24 mouse cellular contexts compared by ENCODE assay signal in the genomic region with DNA sequence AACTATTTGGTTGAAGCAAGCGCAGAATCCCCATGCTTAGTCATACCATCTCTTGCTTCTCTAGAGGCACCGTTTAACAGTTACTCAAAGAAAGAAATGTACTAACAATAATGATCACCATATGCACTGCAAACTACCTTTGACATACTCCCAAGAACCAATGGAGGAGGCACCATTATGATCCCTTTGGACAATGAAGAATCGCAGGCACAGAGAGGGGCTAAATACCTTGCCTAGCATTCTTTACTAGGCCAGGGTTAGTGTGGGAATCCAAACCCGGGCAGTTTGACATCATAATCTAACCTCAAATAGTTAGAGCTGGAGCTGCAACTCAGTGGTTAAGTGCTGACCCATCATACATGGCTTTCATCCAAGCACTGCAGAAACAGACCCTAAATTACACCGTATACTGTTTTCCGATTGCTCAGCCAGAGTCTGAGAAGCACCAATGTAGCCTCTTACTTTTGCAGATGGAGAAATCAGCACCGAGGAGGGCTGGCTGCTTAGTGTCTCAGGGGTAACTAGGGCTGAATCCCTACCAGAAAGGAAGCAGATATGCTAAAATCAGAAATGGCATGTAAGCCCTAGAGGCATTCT. TPM values are rescaled to one million over a fixed set of nuclear protein-coding genes. Genes with fewer than 3 reads are reported as not detected.
DNase-seq lines count a peak whose midpoint lies in the region; ATAC-seq and TF ChIP-seq lines count a peak whose summit lies in the region.
"Had no signal": no experiment of that assay in that cellular context is flagged by ENCODE, and none has a peak within 500 bp of the region (broad histone marks: within the 10 kb centered on the region; RNA-seq: fewer than 3 reads in every experiment).

No protein-coding gene starts in this region.

- intact Hi-C loops in gastrocnemius, adult 2 months (cut with DNase I) = no loop called here
- intact Hi-C loops in gastrocnemius, postnatal 36 days (cut with DNase I) = no loop called here

- H3K4me2 ChIP-seq in limb, embryonic 13.5 days (replicated peaks) = no peak overlapping the region
- H3K4me2 ChIP-seq in embryonic facial prominence, embryonic 14.5 days (ENCODE audit: low read depth, low read length) = no peak overlapping the region
- H3K4me2 ChIP-seq: forebrain, embryonic 12.5 days; heart, embryonic 11.5 days; hindbrain, embryonic 15.5 days; liver, embryonic 13.5 days; lung, embryonic 14.5 days had no signal

- TF ChIP-seq CTCF in gastrocnemius, adult 2 months (IDR thresholded peaks at IDR 0.05) = no peak

- ATAC-seq in limb, embryonic 13.5 days (ENCODE audit: low FRiP score, low read depth) = peak; percentile 75
- peak; percentile 64; the same call in 1 of the 2 replicates for ATAC-seq in embryonic facial prominence, embryonic 14.5 days (ENCODE audit: low read depth)

- H3K4me3 ChIP-seq in gastrocnemius, adult 2 months = no peak overlapping the region
- no peak overlapping the region for H3K4me3 ChIP-seq in limb, embryonic 13.5 days
- H3K4me3 ChIP-seq in limb, embryonic 10.5 days = no peak overlapping the region
- no peak overlapping the region for H3K4me3 ChIP-seq in embryonic facial prominence, embryonic 14.5 days (ENCODE audit: low read depth, low read length)
- H3K4me3 ChIP-seq: forebrain, embryonic 12.5 days; hindbrain, embryonic 15.5 days; liver, embryonic 13.5 days had no signal

- peaks cover 6% of the 10 kb centered on the region for H3K36me3 ChIP-seq in limb, embryonic 13.5 days
- peaks cover 5% of the 10 kb centered on the region; the same call in 1 of the 2 replicates for H3K36me3 ChIP-seq in limb, embryonic 10.5 days
- peaks cover 6% of the 10 kb centered on the region; the same call in 1 of the 2 replicates for H3K36me3 ChIP-seq in embryonic facial prominence, embryonic 14.5 days (ENCODE audit: control insufficient read depth, insufficient read depth, low read length)
- H3K36me3 ChIP-seq: liver, embryonic 13.5 days had no signal

- no peaks in the 10 kb centered on the region for H3K4me1 ChIP-seq in limb, embryonic 13.5 days
- H3K4me1 ChIP-seq in limb, embryonic 10.5 days = no peaks in the 10 kb centered on the region
- no peaks in the 10 kb centered on the region; the same call in 1 of the 2 replicates for H3K4me1 ChIP-seq in embryonic facial prominence, embryonic 14.5 days (ENCODE audit: control insufficient read depth, insufficient read depth, low read length)
- H3K4me1 ChIP-seq: liver, embryonic 13.5 days had no signal

- H3K27ac ChIP-seq in gastrocnemius, adult 2 months = 0 out of 2 replicates have a peak overlapping the region, but pooled peaks have one; percentile 28
- H3K27ac ChIP-seq in limb, embryonic 13.5 days = no peak overlapping the region
- H3K27ac ChIP-seq in limb, embryonic 10.5 days = no peak overlapping the region
- H3K27ac ChIP-seq in embryonic facial prominence, embryonic 14.5 days (replicated peaks; ENCODE audit: low read depth, low read length) = no peak overlapping the region
- H3K27ac ChIP-seq: forebrain, embryonic 12.5 days; hindbrain, embryonic 15.5 days; kidney, postnatal 0 days; liver, embryonic 13.5 days had no signal

- DNase-seq in gastrocnemius, adult 2 months = no peak
- no peak for DNase-seq in gastrocnemius, postnatal 36 days
- no peak for DNase-seq in limb, embryonic 10.5 days (ENCODE audit: low spot score)
- peak; percentile 79 for DNase-seq in embryonic facial prominence, embryonic 14.5 days (ENCODE audit: low spot score)
- no peak for DNase-seq in gastrocnemius, adult 8-10 months (ENCODE audit: low spot score in 2 of 2)
- DNase-seq in urinary bladder, postnatal 14 days (ENCODE audit: low spot score) = no peak
- DNase-seq: cerebellum, adult 9-10 months; heart, postnatal 10 days; kidney, adult 18-20 months; layer of hippocampus, postnatal 36 days; liver, embryonic 13.5 days; lung, embryonic 14.5 days; lung, postnatal 4 days; right cerebral cortex, postnatal 4 days; thymus, postnatal 25 days had no signal

- no peaks in the 10 kb centered on the region for H3K27me3 ChIP-seq in limb, embryonic 13.5 days
- H3K27me3 ChIP-seq in limb, embryonic 10.5 days (ENCODE audit: low read depth, poor library complexity, severe bottlenecking) = no peaks in the 10 kb centered on the region
- H3K27me3 ChIP-seq in embryonic facial prominence, embryonic 14.5 days (replicated peaks; ENCODE audit: control insufficient read depth, insufficient read depth, low read length) = no peaks in the 10 kb centered on the region
- H3K27me3 ChIP-seq: CH12.LX; forebrain, embryonic 12.5 days; hindbrain, embryonic 15.5 days; liver, embryonic 13.5 days had no signal

- no peaks in the 10 kb centered on the region for H3K9me3 ChIP-seq in limb, embryonic 13.5 days
- no peaks in the 10 kb centered on the region for H3K9me3 ChIP-seq in limb, embryonic 10.5 days (replicated peaks)
- no peaks in the 10 kb centered on the region for H3K9me3 ChIP-seq in embryonic facial prominence, embryonic 14.5 days (ENCODE audit: control insufficient read depth, low read length)
- H3K9me3 ChIP-seq: forebrain, embryonic 12.5 days; hindbrain, embryonic 15.5 days; liver, embryonic 13.5 days had no signal

- 72% methylated on average over 7 of the region's 7 CpGs for WGBS in limb, embryonic 13.5 days
- 94% methylated on average over 7 of the region's 7 CpGs for WGBS in limb, embryonic 10.5 days
- WGBS in embryonic facial prominence, embryonic 14.5 days = 66% methylated on average over 7 of the region's 7 CpGs

- no peak overlapping the region for H3K9ac ChIP-seq in limb, embryonic 13.5 days
- no peak overlapping the region for H3K9ac ChIP-seq in embryonic facial prominence, embryonic 14.5 days (ENCODE audit: low read depth, low read length)
- H3K9ac ChIP-seq: forebrain, embryonic 12.5 days; hindbrain, embryonic 15.5 days; liver, embryonic 13.5 days; lung, embryonic 14.5 days had no signal

RNA-seq across cellular contexts. Expression of gene Gm6525, which starts 35.1 kb away (rescaled TPM):
- total RNA-seq in gastrocnemius, adult 2 months (2021) = not detected
- total RNA-seq in gastrocnemius, postnatal 36 days (2021) = not detected
- polyA plus RNA-seq in limb, embryonic 13.5 days (2015; fragmentation: Nextera tagmentation; extraction: Ambion mirVana) = 1.3 and 1.5 TPM in 2 replicates
- 0.58 and 0.60 TPM in 2 replicates for polyA plus RNA-seq in limb, embryonic 10.5 days (2016; fragmentation: Nextera tagmentation; extraction: Ambion mirVana)
- polyA plus RNA-seq in embryonic facial prominence, embryonic 14.5 days (2014; fragmentation: Nextera tagmentation; extraction: Ambion mirVana) = 0.50 and 0.60 TPM in 2 replicates
- not detected for total RNA-seq in gastrocnemius, adult 8-10 months (2022)
- total RNA-seq: adrenal gland, postnatal 4 days; layer of hippocampus, postnatal 36 days; left cerebral cortex, postnatal 36 days had no signal
- polyA plus RNA-seq: cortical plate, adult 2 months; heart, embryonic 11.5 days; liver, embryonic 13.5 days had no signal

RNA-seq across cellular contexts. Expression of gene Mnd1, which starts 53.4 kb away (rescaled TPM):
- total RNA-seq in gastrocnemius, adult 2 months (2021) = 1 to 10 TPM; 1.4 to 1.6 TPM
- total RNA-seq in gastrocnemius, postnatal 36 days (2021) = 1 to 10 TPM; 1.6 to 2.3 TPM
- 11.5 and 11.8 TPM in 2 replicates for polyA plus RNA-seq in limb, embryonic 13.5 days (2015; fragmentation: Nextera tagmentation; extraction: Ambion mirVana)
- polyA plus RNA-seq in limb, embryonic 10.5 days (2016; fragmentation: Nextera tagmentation; extraction: Ambion mirVana) = 17.4 and 21.0 TPM in 2 replicates
- 11.5 and 11.8 TPM in 2 replicates for polyA plus RNA-seq in embryonic facial prominence, embryonic 14.5 days (2014; fragmentation: Nextera tagmentation; extraction: Ambion mirVana)
- total RNA-seq in gastrocnemius, adult 8-10 months (2022) = 1 to 10 TPM in 3 of 4 experiments, under 1 TPM in 1; 0.77 to 1.9 (median 1.3) TPM
